Mouse (Mus musculus) megakaryocyte, embryonic 14.5 days (primary cell): ENCODE data around the gene Rtp1.

Source experiments
- FLI1 ChIP-seq: IDR thresholded peaks from 2 replicates; pipeline ENCODE4 v1.6.1; 2012; ENCODE audit warnings: low read length, inconsistent platforms, mixed read lengths
- GATA1 ChIP-seq: IDR thresholded peaks from 3 replicates; pipeline ENCODE4 v1.6.1; 2012; ENCODE audit warnings: mixed read lengths, low read length, inconsistent platforms, borderline replicate concordance

DNA sequence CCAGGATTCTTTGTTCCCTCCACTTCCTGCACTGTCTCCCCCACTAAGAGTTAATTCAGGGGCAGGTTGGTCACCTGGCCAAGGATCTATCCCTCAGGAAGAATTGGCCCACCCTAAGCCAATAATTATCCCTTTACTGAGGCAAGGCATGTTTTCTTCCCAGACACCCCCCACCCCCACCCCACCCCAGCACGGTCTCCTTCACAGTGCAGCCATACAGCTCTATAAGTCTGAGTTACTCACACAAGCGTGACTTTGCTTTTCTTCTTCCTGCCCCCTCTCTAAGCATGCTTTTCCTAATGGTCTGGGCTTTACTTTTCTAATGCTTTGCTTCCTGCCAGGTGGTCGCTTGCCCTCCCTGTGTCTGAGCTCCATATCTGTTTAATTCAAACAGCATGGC, 27.0 kb upstream of the Rtp1 start:
- TF ChIP-seq GATA1 (no peak), FLI1 (no peak)
